Mouse (Mus musculus) embryonic facial prominence, embryonic 10.5 days (tissue): ENCODE measurements around the gene Rbak. TPM values are rescaled to one million over a fixed set of nuclear protein-coding genes. Genes with fewer than 3 reads are reported as not detected.
"Not testable (repeated sequence)": the region's sequence is repeated elsewhere in the genome, so short reads cannot be mapped to it uniquely, and the experiment has no call there.

Experiments
- DNase-seq: peaks from one replicate; pipeline ENCODE4 v3.0.0-alpha.2; 2017; ENCODE audit warnings: low spot score
- H3K27ac ChIP-seq: fragments of 300-500 bp; sonication (generic); replicated peaks from 2 replicates; pipeline ENCODE4 v1.5.1; 2016; ENCODE audit warnings: mild to moderate bottlenecking
- H3K27me3 ChIP-seq: fragments of 300-500 bp; sonication (generic); replicated peaks from 2 replicates; pipeline ENCODE4 v1.6.1; 2016; ENCODE audit warnings: low read depth, mild to moderate bottlenecking; ENCODE audit not compliant: poor library complexity, severe bottlenecking
- H3K36me3 ChIP-seq: fragments of 300-500 bp; sonication (generic); replicated peaks from 2 replicates; pipeline ENCODE4 v1.6.1; 2016; ENCODE audit warnings: mild to moderate bottlenecking, moderate library complexity
- H3K4me1 ChIP-seq: fragments of 300-500 bp; sonication (generic); 2 replicates; pipeline ENCODE4 v1.6.1; 2016
- H3K4me3 ChIP-seq: fragments of 300-500 bp; sonication (generic); 2 replicates; pipeline ENCODE4 v1.5.1; 2016; ENCODE audit warnings: mild to moderate bottlenecking, moderate library complexity
- H3K9me3 ChIP-seq: fragments of 300-500 bp; sonication (generic); 2 replicates; pipeline ENCODE4 v1.6.1; 2016; ENCODE audit warnings: mild to moderate bottlenecking
- WGBS: fragments of 180-500 bp; shearing (Covaris S2); methylation state at CpG from one replicate; pipeline ENCODE4 v1.1.7; 2016; 5-methylcytosine and 5-hydroxymethylcytosine counted together
- polyA plus RNA-seq: library from polyadenylated mRNA; unstranded; fragments of >200 nt; fragmentation: Nextera tagmentation; extraction: Ambion mirVana; gene quantifications from 2 replicates; pipeline ENCODE4 v1.2.1, GENCODE M21; 2016

The Rbak gene
- polyA plus RNA-seq, 1 experiment from 2014 or later = 15.6 TPM

- H3K4me1 ChIP-seq = peaks cover 18% of the 10 kb centered on the region
- H3K9me3 ChIP-seq = peaks cover 21% of the 10 kb centered on the region
- H3K27me3 ChIP-seq = no peaks in the 10 kb centered on the region
- peaks cover 78% of the 10 kb centered on the region for H3K36me3 ChIP-seq
- no peak overlapping the region for H3K4me3 ChIP-seq
- WGBS = 95% methylated on average over 4 of the region's 4 CpGs
- no peak overlapping the region for H3K27ac ChIP-seq
- DNase-seq = no peak
Observed at GRCm38 (mm10) chr5:143175970-143176369, 4.6 kb downstream of the Rbak start.

- H3K4me3 ChIP-seq = no peak overlapping the region
- H3K4me1 ChIP-seq = peaks cover 9% of the 10 kb centered on the region
- no peaks in the 10 kb centered on the region for H3K9me3 ChIP-seq
- no peaks in the 10 kb centered on the region for H3K36me3 ChIP-seq
- no peak overlapping the region for H3K27ac ChIP-seq
- 13% methylated on average over 18 of the region's 18 CpGs for WGBS
- peak; percentile 40 for DNase-seq
- H3K27me3 ChIP-seq = peaks cover 8% of the 10 kb centered on the region
Observed at GRCm38 (mm10) chr5:143165508-143166070, 15.0 kb downstream of the Rbak start.

GRCm38 (mm10) chr5:143155534-143155933 lies 25.0 kb downstream of the Rbak start:
- Histone ChIP-seq H3K27me3 (peaks cover 54% of the 10 kb centered on the region), H3K27ac (no peak overlapping the region), H3K4me1 (peaks cover 4% of the 10 kb centered on the region; the same call in 1 of the 2 replicates), H3K36me3 (no peaks in the 10 kb centered on the region), H3K9me3 (peaks cover 15% of the 10 kb centered on the region), H3K4me3 (no peak overlapping the region)
- WGBS = 87% methylated on average over 3 of the region's 3 CpGs
- no peak for DNase-seq

GRCm38 (mm10) chr5:143153756-143154155 lies 26.8 kb downstream of the Rbak start:
- H3K4me1 ChIP-seq = peaks cover 4% of the 10 kb centered on the region; the same call in 1 of the 2 replicates
- peaks cover 22% of the 10 kb centered on the region for H3K9me3 ChIP-seq
- WGBS = 91% methylated on average over 10 of the region's 10 CpGs
- H3K27ac ChIP-seq = no peak overlapping the region
- DNase-seq = no peak
- H3K27me3 ChIP-seq = peaks cover 39% of the 10 kb centered on the region
- no peaks in the 10 kb centered on the region for H3K36me3 ChIP-seq
- no peak overlapping the region for H3K4me3 ChIP-seq

- no peak for DNase-seq
- 0 out of 2 replicates have a peak, but pooled peaks cover 3% of the 10 kb centered on the region for H3K27me3 ChIP-seq
- WGBS = 78% methylated on average over 2 of the region's 2 CpGs
- H3K4me1 ChIP-seq = 0 out of 2 replicates have a peak, but pooled peaks cover 3% of the 10 kb centered on the region
- no peaks in the 10 kb centered on the region for H3K36me3 ChIP-seq
- H3K9me3 ChIP-seq = peaks cover 22% of the 10 kb centered on the region
- no peak overlapping the region for H3K4me3 ChIP-seq
- H3K27ac ChIP-seq = no peak overlapping the region
Observed at GRCm38 (mm10) chr5:143150044-143150443, 30.5 kb downstream of the Rbak start.

- 0 out of 2 replicates have a peak, but pooled peaks cover 3% of the 10 kb centered on the region for H3K4me1 ChIP-seq
- H3K27ac ChIP-seq = no peak overlapping the region
- no peak overlapping the region for H3K4me3 ChIP-seq
- WGBS = 86% methylated on average over 2 of the region's 2 CpGs
- peaks cover 22% of the 10 kb centered on the region for H3K9me3 ChIP-seq
- H3K36me3 ChIP-seq = no peaks in the 10 kb centered on the region
- no peaks in the 10 kb centered on the region for H3K27me3 ChIP-seq
- DNase-seq = no peak
Observed at GRCm38 (mm10) chr5:143149536-143149935, 31.0 kb downstream of the Rbak start.

- WGBS = 93% methylated on average over 5 of the region's 5 CpGs
- no peak overlapping the region for H3K27ac ChIP-seq
Observed at GRCm38 (mm10) chr5:143148661-143149060, 31.9 kb downstream of the Rbak start.

GRCm38 (mm10) chr5:143147481-143147880 lies 33.1 kb downstream of the Rbak start, which contains the start of gene Olfr718-ps1:
TSS of gene Olfr718-ps1 (minus strand) at chr5:143147581.
- WGBS = 70% methylated on average over 3 of the region's 3 CpGs

More at GRCm38 (mm10) chr5:143148661-143149060, 31.9 kb downstream of the Rbak start:
- Histone ChIP-seq H3K4me1 (0 out of 2 replicates have a peak, but pooled peaks cover 3% of the 10 kb centered on the region), H3K27me3 (no peaks in the 10 kb centered on the region), H3K9me3 (peaks cover 22% of the 10 kb centered on the region), H3K4me3 (no peak overlapping the region), H3K36me3 (no peaks in the 10 kb centered on the region)
- DNase-seq = no peak

GRCm38 (mm10) chr5:143137580-143137979 lies 43.0 kb downstream of the Rbak start:
- Histone ChIP-seq H3K4me3 (no peak overlapping the region), H3K36me3 (no peaks in the 10 kb centered on the region), H3K27me3 (no peaks in the 10 kb centered on the region), H3K9me3 (no peaks in the 10 kb centered on the region), H3K4me1 (no peaks in the 10 kb centered on the region), H3K27ac (no peak overlapping the region)
- no peak for DNase-seq
- whole genome bisulfite sequencing = 86% methylated on average over 13 of the region's 13 CpGs

More at GRCm38 (mm10) chr5:143147481-143147880, 33.1 kb downstream of the Rbak start, which contains the start of gene Olfr718-ps1:
- Histone ChIP-seq H3K9me3 (peaks cover 22% of the 10 kb centered on the region), H3K4me3 (no peak within 1 kb of the TSS), H3K36me3 (no peaks in the 10 kb centered on the region), H3K27ac (no peak within 1 kb of the TSS), H3K4me1 (0 out of 2 replicates have a peak, but pooled peaks cover 3% of the 10 kb centered on the region), H3K27me3 (no peaks in the 10 kb centered on the region)
- DNase-seq = no peak

- H3K9me3 ChIP-seq = peaks cover 3% of the 10 kb centered on the region; the same call in 1 of the 2 replicates
- no peaks in the 10 kb centered on the region for H3K36me3 ChIP-seq
- H3K27ac ChIP-seq = no peak overlapping the region
- no peaks in the 10 kb centered on the region for H3K4me1 ChIP-seq
- DNase-seq = no peak
- no peaks in the 10 kb centered on the region for H3K27me3 ChIP-seq
- WGBS = 94% methylated on average over 7 of the region's 7 CpGs
- H3K4me3 ChIP-seq = no peak overlapping the region
Observed at GRCm38 (mm10) chr5:143135042-143135441, 45.5 kb downstream of the Rbak start.

GRCm38 (mm10) chr5:143134216-143135010 lies 46.2 kb downstream of the Rbak start:
- 77% methylated on average over 4 of the region's 6 CpGs for WGBS
- not testable (repeated sequence) for H3K4me1 ChIP-seq, H3K4me3 ChIP-seq, DNase-seq, H3K27ac ChIP-seq, H3K27me3 ChIP-seq, H3K36me3 ChIP-seq, H3K9me3 ChIP-seq

- H3K9me3 ChIP-seq = peaks cover 15% of the 10 kb centered on the region; the same call in 1 of the 2 replicates
- no peaks in the 10 kb centered on the region for H3K36me3 ChIP-seq
- H3K27me3 ChIP-seq = no peaks in the 10 kb centered on the region
- no peak for DNase-seq
- 80% methylated on average over 13 of the region's 13 CpGs for WGBS
- no peak overlapping the region for H3K4me3 ChIP-seq
- no peak overlapping the region for H3K27ac ChIP-seq
- no peaks in the 10 kb centered on the region for H3K4me1 ChIP-seq
Observed at GRCm38 (mm10) chr5:143132935-143133514, 47.5 kb downstream of the Rbak start.
